In genomic region chr9:121776511-121776910, GRCm38 (mm10) we compare ENCODE assay signal across 23 mouse cellular contexts. TPM values are rescaled to one million over a fixed set of nuclear protein-coding genes. Genes with fewer than 3 reads are reported as not detected.
DNase-seq lines count a peak whose midpoint lies in the region; ATAC-seq lines count a peak whose summit lies in the region.
"Had no signal": no experiment of that assay in that cellular context is flagged by ENCODE, and none has a peak within 500 bp of the region (broad histone marks: within the 10 kb centered on the region; RNA-seq: fewer than 3 reads in every experiment).

No protein-coding gene starts in this region.

- H3K4me3 ChIP-seq in heart, embryonic 14.5 days (ENCODE audit: control insufficient read depth in 1 of 2, insufficient read depth in 1 of 2, low read depth in 1 of 2, low read length in 2 of 2) = no peak overlapping the region
- no peak overlapping the region for H3K4me3 ChIP-seq in heart, embryonic 10.5 days
- H3K4me3 ChIP-seq: erythroblast, embryonic 14.5 days; hindbrain, embryonic 15.5 days; limb, embryonic 13.5 days; midbrain, embryonic 10.5 days had no signal

- peak overlapping the region; percentile 76 for H3K4me2 ChIP-seq in heart, embryonic 14.5 days (ENCODE audit: low read length)
- H3K4me2 ChIP-seq: limb, embryonic 13.5 days had no signal

- no peaks in the 10 kb centered on the region for H3K36me3 ChIP-seq in heart, embryonic 14.5 days (ENCODE audit: control insufficient read depth, insufficient read depth, low read length)
- no peaks in the 10 kb centered on the region for H3K36me3 ChIP-seq in heart, embryonic 10.5 days
- H3K36me3 ChIP-seq: hindbrain, embryonic 15.5 days; limb, embryonic 13.5 days; midbrain, embryonic 10.5 days had no signal

- H3K9ac ChIP-seq in heart, embryonic 14.5 days (ENCODE audit: low read length) = no peak overlapping the region; the same call in 1 of the 2 replicates
- H3K9ac ChIP-seq: forebrain, postnatal 0 days; hindbrain, embryonic 15.5 days; limb, embryonic 13.5 days; liver, postnatal 0 days had no signal

- peak overlapping the region; percentile 35 to 56; a peak in 3 of 4 replicates for H3K27ac ChIP-seq in heart, embryonic 14.5 days (replicated peaks in 1 of 2; ENCODE audit: control insufficient read depth in 1 of 2, insufficient read depth in 1 of 2, low read depth in 2 of 2, low read length in 2 of 2)
- no peak overlapping the region for H3K27ac ChIP-seq in heart, embryonic 10.5 days
- H3K27ac ChIP-seq: hindbrain, embryonic 15.5 days; limb, embryonic 13.5 days; midbrain, embryonic 10.5 days had no signal

- H3K9me3 ChIP-seq in heart, embryonic 14.5 days (ENCODE audit: control insufficient read depth, low read length) = no peaks in the 10 kb centered on the region
- H3K9me3 ChIP-seq in heart, embryonic 10.5 days = no peaks in the 10 kb centered on the region
- H3K9me3 ChIP-seq: hindbrain, embryonic 15.5 days; limb, embryonic 13.5 days; midbrain, embryonic 10.5 days had no signal

- 47% methylated on average over 7 of the region's 7 CpGs for WGBS in heart, embryonic 14.5 days
- 64% methylated on average over 7 of the region's 7 CpGs for WGBS in heart, embryonic 10.5 days

- DNase-seq in adrenal gland, postnatal 36 days = peak; percentile 34 to 49
- no peak for DNase-seq in adrenal gland, postnatal 25 days
- DNase-seq in heart, embryonic 10.5 days (ENCODE audit: low spot score) = no peak
- DNase-seq in right cerebral cortex, postnatal 25 days = peak; percentile 35
- no peak for DNase-seq in right cerebral cortex, postnatal 10 days (ENCODE audit: low spot score in 2 of 2)
- DNase-seq in kidney, adult 18-20 months = no peak
- DNase-seq: adrenal gland, adult 8-10 months; B cell, adult 2 months; cerebellum, postnatal 14 days; forebrain, postnatal 0 days; kidney, adult 11 months; kidney, postnatal 25 days; liver, postnatal 0 days; lung, postnatal 36 days; retina, postnatal 1 day; thymus, postnatal 36 days had no signal

- peaks cover 38% of the 10 kb centered on the region for H3K27me3 ChIP-seq in heart, embryonic 14.5 days (ENCODE audit: control insufficient read depth, insufficient read depth, low read length)
- peaks cover 59% of the 10 kb centered on the region for H3K27me3 ChIP-seq in heart, embryonic 10.5 days (ENCODE audit: insufficient read depth, poor library complexity, severe bottlenecking)

- ATAC-seq in heart, embryonic 14.5 days (ENCODE audit: insufficient number of reproducible peaks, insufficient read depth, low FRiP score, low read depth) = no peak
- ATAC-seq: liver, postnatal 0 days had no signal

- H3K4me1 ChIP-seq in heart, embryonic 14.5 days (ENCODE audit: control insufficient read depth in 2 of 2, insufficient read depth in 2 of 2, low read length in 2 of 2) = peaks cover 25 to 31% of the 10 kb centered on the region in 2 experiments
- peaks cover 21% of the 10 kb centered on the region for H3K4me1 ChIP-seq in heart, embryonic 10.5 days

RNA-seq across cellular contexts. Expression of gene Klhl40, which starts 0.9 kb away (rescaled TPM):
- under 1 TPM in 1 of 2 experiments, not detected in 1; 0.16 TPM for total RNA-seq in adrenal gland, postnatal 36 days (2021)
- total RNA-seq in adrenal gland, postnatal 25 days (2021) = 0.18 TPM in 1 of 2 replicates, not detected in the other
- 3.6 and 3.8 TPM in 2 replicates for polyA plus RNA-seq in heart, embryonic 14.5 days (2014; fragmentation: Nextera tagmentation; extraction: Ambion mirVana)
- polyA plus RNA-seq in heart, embryonic 10.5 days (2016; fragmentation: Nextera tagmentation; extraction: Ambion mirVana) = 0.36 and 0.38 TPM in 2 replicates
- total RNA-seq: monocyte, adult 5-6 weeks had no signal
- polyA plus RNA-seq: erythroblast, embryonic 14.5 days had no signal

RNA-seq across cellular contexts. Expression of gene Hhatl, which starts 15.8 kb away (rescaled TPM):
- not detected for total RNA-seq in adrenal gland, postnatal 36 days (2021)
- not detected in 2 replicates for total RNA-seq in adrenal gland, postnatal 25 days (2021)
- polyA plus RNA-seq in heart, embryonic 14.5 days (2014; fragmentation: Nextera tagmentation; extraction: Ambion mirVana) = 17.8 and 18.6 TPM in 2 replicates
- 0.84 and 2.0 TPM in 2 replicates for polyA plus RNA-seq in heart, embryonic 10.5 days (2016; fragmentation: Nextera tagmentation; extraction: Ambion mirVana)
- total RNA-seq: granulocyte monocyte progenitor cell, adult 5-6 weeks; monocyte, adult 5-6 weeks had no signal
- polyA plus RNA-seq: erythroblast, embryonic 14.5 days; liver, postnatal 0 days; midbrain, embryonic 10.5 days had no signal

RNA-seq across cellular contexts. Expression of gene Zfp651, which starts 17.4 kb away (rescaled TPM):
- total RNA-seq in adrenal gland, postnatal 36 days (2021) = 10 to 100 TPM; 40.5 to 49.7 TPM
- total RNA-seq in adrenal gland, postnatal 25 days (2021) = 33.3 and 55.7 TPM in 2 replicates
- 14.0 and 16.5 TPM in 2 replicates for polyA plus RNA-seq in heart, embryonic 14.5 days (2014; fragmentation: Nextera tagmentation; extraction: Ambion mirVana)
- 6.3 and 7.2 TPM in 2 replicates for polyA plus RNA-seq in heart, embryonic 10.5 days (2016; fragmentation: Nextera tagmentation; extraction: Ambion mirVana)
- total RNA-seq: granulocyte monocyte progenitor cell, adult 5-6 weeks; monocyte, adult 5-6 weeks had no signal

RNA-seq across cellular contexts. Expression of gene Nktr, which starts 57.5 kb away (rescaled TPM):
- 10 to 100 TPM; 58.2 to 90.2 TPM for total RNA-seq in adrenal gland, postnatal 36 days (2021)
- 90.6 and 90.8 TPM in 2 replicates for total RNA-seq in adrenal gland, postnatal 25 days (2021)
- 48.7 and 50.4 TPM in 2 replicates for polyA plus RNA-seq in heart, embryonic 14.5 days (2014; fragmentation: Nextera tagmentation; extraction: Ambion mirVana)
- 48.7 and 49.8 TPM in 2 replicates for polyA plus RNA-seq in heart, embryonic 10.5 days (2016; fragmentation: Nextera tagmentation; extraction: Ambion mirVana)

Comparison
In these comparisons a context has a peak if more than half of its experiments do, and no peak if none do; other contexts are left out.
1. DNase-seq: peak in adrenal gland, postnatal 36 days (2 of 2) and right cerebral cortex, postnatal 25 days (single experiment); none in adrenal gland, postnatal 25 days (single experiment), heart, embryonic 10.5 days (single experiment), right cerebral cortex, postnatal 10 days (0 of 2) and kidney, adult 18-20 months (single experiment).